Mouse (Mus musculus) left cerebral cortex, adult 18-20 months (tissue): Measurements from ENCODE around the gene Slc6a11. TPM values are rescaled to one million over a fixed set of nuclear protein-coding genes. Genes with fewer than 3 reads are reported as not detected.

Experiments used
- DNase-seq, 2 experiments: peaks; one replicate each; pipeline ENCODE4 v3.0.0; 2021 to 2022; ENCODE audit warnings: low spot score in 2 of 2, mixed read lengths in 1 of 2
- total RNA-seq, 2 experiments: library from RNA; stranded (reverse); gene quantifications; 2 replicates each; pipeline ENCODE4 v1.2.3; 2021

Gene Slc6a11
- total RNA-seq, 2 experiments from 2014 or later, result 71.3 to 76.3 TPM

DNA sequence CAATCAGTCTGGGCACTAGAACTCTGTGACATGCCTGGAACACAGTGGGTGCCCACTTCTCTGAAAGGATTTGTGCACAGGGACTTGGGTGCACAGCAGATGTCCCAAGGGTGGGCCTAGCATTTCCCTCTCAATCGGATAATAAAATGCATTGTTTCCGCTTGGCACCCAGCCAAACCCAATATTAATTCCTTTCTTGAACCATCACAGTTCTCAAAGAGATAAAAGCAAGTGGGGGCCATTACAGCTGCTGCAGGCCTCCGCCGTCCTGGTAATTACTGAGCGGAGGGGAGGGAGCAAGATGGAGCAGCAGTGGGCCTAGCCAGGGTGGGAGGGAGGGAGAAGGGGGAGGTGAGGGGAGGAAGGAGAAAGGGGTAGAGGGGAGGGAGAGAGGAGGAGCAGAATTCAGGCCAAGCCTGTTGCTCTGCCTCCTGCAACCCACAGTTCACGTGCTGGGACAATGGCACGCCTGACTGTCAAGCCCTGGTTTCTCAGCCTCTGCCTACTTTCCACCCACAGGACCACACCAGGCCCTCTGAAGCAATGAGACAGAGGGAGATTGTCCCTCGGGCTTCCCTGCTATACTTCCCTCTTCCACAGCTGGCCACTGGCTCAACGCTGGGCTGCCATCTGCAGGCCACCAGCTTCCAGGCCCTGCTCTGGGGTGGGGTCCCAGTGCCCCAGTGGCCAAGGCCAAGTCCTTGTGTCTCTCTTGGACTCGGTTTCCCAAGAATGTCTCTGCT is 166.4 kb downstream of the Slc6a11 start:
- no peak for DNase-seq

Other genes with a start within 250 kb of the Slc6a11 start
- gene Atp2b2, start 88.6 kb upstream of the Slc6a11 start, total RNA-seq, result 100 to 1,000 TPM; 569 to 617 TPM
- gene Slc6a1, start 151.4 kb downstream of the Slc6a11 start, total RNA-seq, result 100 to 1,000 TPM; 288 to 289 TPM